Mouse (Mus musculus): ENCODE measurements at regions not wholly inside any gene's neighbourhood (a gene's known extent, or its start where the extent isn't known, plus 50 kb on each side); places are given as distances from the start of the nearest gene placed in this dataset.
A peak's percentile ranks its signal among the peaks of the same experiment; 100 is the strongest.

GRCm38 (mm10) chr15:29356395-29356794 lies 816.0 kb upstream of the Ctnnd2 start:
- Histone ChIP-seq H3K9me3 (replicated peaks) (no peaks in the 10 kb centered on the region), H3K27me3 (ENCODE audit: low read depth, poor library complexity, severe bottlenecking) (no peaks in the 10 kb centered on the region), H3K4me1 (no peaks in the 10 kb centered on the region), H3K27ac (replicated peaks) (no peak overlapping the region), H3K4me3 (no peak overlapping the region), H3K36me3 (no peaks in the 10 kb centered on the region)
- DNase-seq (ENCODE audit: low spot score), result no peak
- WGBS, result 95% methylated on average over 4 of the region's 4 CpGs

- H3K4me1 ChIP-seq, result no peaks in the 10 kb centered on the region
- H3K27me3 ChIP-seq (ENCODE audit: low read depth, poor library complexity, severe bottlenecking), result no peaks in the 10 kb centered on the region
- H3K9me3 ChIP-seq (replicated peaks), result no peaks in the 10 kb centered on the region
- H3K4me3 ChIP-seq, result no peak overlapping the region
- no peaks in the 10 kb centered on the region for H3K36me3 ChIP-seq
- no peak for DNase-seq (ENCODE audit: low spot score)
- 93% methylated on average over 4 of the region's 4 CpGs for WGBS
- no peak overlapping the region for H3K27ac ChIP-seq (replicated peaks)
Observed at GRCm38 (mm10) chr15:29399881-29400280, 772.5 kb upstream of the Ctnnd2 start.

- Histone ChIP-seq H3K4me1 (peaks cover 16% of the 10 kb centered on the region), H3K36me3 (no peaks in the 10 kb centered on the region), H3K4me3 (no peak overlapping the region), H3K27ac (replicated peaks) (peak overlapping the region; percentile 57; the same call in 1 of the 2 replicates), H3K27me3 (ENCODE audit: low read depth, poor library complexity, severe bottlenecking) (no peaks in the 10 kb centered on the region), H3K9me3 (replicated peaks) (no peaks in the 10 kb centered on the region)
- no peak for DNase-seq (ENCODE audit: low spot score)
- 11% methylated on average over 4 of the region's 4 CpGs for WGBS
Observed at GRCm38 (mm10) chr15:29433033-29433739, 739.2 kb upstream of the Ctnnd2 start.

GRCm38 (mm10) chr15:29437699-29438326 lies 734.6 kb upstream of the Ctnnd2 start:
- Histone ChIP-seq H3K27me3 (ENCODE audit: low read depth, poor library complexity, severe bottlenecking) (no peaks in the 10 kb centered on the region), H3K4me3 (no peak overlapping the region), H3K4me1 (peaks cover 16% of the 10 kb centered on the region), H3K36me3 (no peaks in the 10 kb centered on the region), H3K9me3 (replicated peaks) (no peaks in the 10 kb centered on the region), H3K27ac (replicated peaks) (no peak overlapping the region; the same call in 1 of the 2 replicates)
- no peak for DNase-seq (ENCODE audit: low spot score)
- 70% methylated on average over 3 of the region's 3 CpGs for WGBS

- H3K9me3 ChIP-seq (replicated peaks), result no peaks in the 10 kb centered on the region
- no peaks in the 10 kb centered on the region for H3K36me3 ChIP-seq
- 92% methylated on average over 2 of the region's 2 CpGs for WGBS
- H3K27me3 ChIP-seq (ENCODE audit: low read depth, poor library complexity, severe bottlenecking), result no peaks in the 10 kb centered on the region
- H3K4me3 ChIP-seq, result no peak overlapping the region
- H3K4me1 ChIP-seq, result no peaks in the 10 kb centered on the region
- H3K27ac ChIP-seq (replicated peaks), result no peak overlapping the region
- no peak for DNase-seq (ENCODE audit: low spot score)
Observed at GRCm38 (mm10) chr15:29447876-29448275, 724.5 kb upstream of the Ctnnd2 start.

- Histone ChIP-seq H3K9me3 (replicated peaks) (no peaks in the 10 kb centered on the region), H3K27ac (replicated peaks) (no peak overlapping the region), H3K4me3 (no peak overlapping the region), H3K27me3 (ENCODE audit: low read depth, poor library complexity, severe bottlenecking) (no peaks in the 10 kb centered on the region), H3K36me3 (no peaks in the 10 kb centered on the region), H3K4me1 (no peaks in the 10 kb centered on the region)
- DNase-seq (ENCODE audit: low spot score), result no peak
- 87% methylated on average over 2 of the region's 2 CpGs for WGBS
Observed at GRCm38 (mm10) chr15:29485136-29485535, 687.3 kb upstream of the Ctnnd2 start.

GRCm38 (mm10) chr15:29529974-29530373 lies 642.4 kb upstream of the Ctnnd2 start:
- WGBS, result 59% methylated on average over 2 of the region's 2 CpGs
- no peaks in the 10 kb centered on the region for H3K9me3 ChIP-seq (replicated peaks)
- H3K4me1 ChIP-seq, result no peaks in the 10 kb centered on the region; the same call in 1 of the 2 replicates
- H3K27me3 ChIP-seq (ENCODE audit: low read depth, poor library complexity, severe bottlenecking), result no peaks in the 10 kb centered on the region
- H3K4me3 ChIP-seq, result no peak overlapping the region
- no peak overlapping the region for H3K27ac ChIP-seq (replicated peaks)
- no peaks in the 10 kb centered on the region for H3K36me3 ChIP-seq
- DNase-seq (ENCODE audit: low spot score), result no peak

- whole genome bisulfite sequencing, result 94% methylated on average over 1 of the region's 1 CpGs
- Histone ChIP-seq H3K27ac (replicated peaks) (no peak overlapping the region), H3K4me1 (no peaks in the 10 kb centered on the region), H3K27me3 (ENCODE audit: low read depth, poor library complexity, severe bottlenecking) (no peaks in the 10 kb centered on the region), H3K36me3 (no peaks in the 10 kb centered on the region), H3K9me3 (replicated peaks) (no peaks in the 10 kb centered on the region), H3K4me3 (no peak overlapping the region)
- DNase-seq (ENCODE audit: low spot score), result no peak
Observed at GRCm38 (mm10) chr15:29568411-29568810, 604.0 kb upstream of the Ctnnd2 start.

All from midbrain, embryonic 10.5 days (tissue).